Comparison of ENCODE assay signal across 9 mouse cellular contexts in the genomic region with DNA sequence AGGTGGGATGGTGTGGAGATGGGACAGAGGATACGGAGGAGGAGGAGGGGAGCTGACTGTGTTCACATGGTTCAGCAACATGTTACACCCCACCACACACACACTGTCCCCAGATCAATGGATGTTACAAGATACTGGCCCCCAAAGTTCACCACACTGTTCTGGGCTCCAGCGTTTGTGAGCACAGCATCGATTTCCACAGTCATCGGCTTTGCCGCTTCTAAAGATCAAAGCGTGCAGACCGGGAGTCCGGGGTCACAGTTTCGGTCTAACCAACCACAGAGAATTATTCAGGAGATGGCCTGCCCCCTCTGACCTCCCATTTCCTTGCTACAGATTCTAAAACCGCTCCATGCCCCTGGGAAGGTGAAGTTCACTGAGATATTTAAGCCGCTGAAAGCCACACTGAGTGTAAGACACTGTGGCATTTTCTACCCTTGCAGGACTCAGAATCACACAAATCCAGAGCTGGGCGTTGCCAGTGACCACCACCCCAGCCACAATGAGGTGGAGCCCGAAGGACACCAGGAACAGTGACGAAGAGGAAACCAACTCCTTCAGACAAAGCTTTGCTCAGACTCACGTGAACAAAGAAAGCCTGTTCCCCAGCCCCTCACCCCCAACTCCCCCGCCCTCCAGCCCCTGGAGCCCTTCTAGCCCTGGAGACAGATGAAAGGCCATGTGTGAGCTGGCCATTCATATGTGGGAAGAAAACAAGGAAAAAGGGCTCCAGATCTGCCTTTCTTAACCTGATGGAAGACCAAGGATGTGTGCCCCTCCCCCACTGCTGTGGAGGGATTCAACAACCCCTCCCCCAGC. TPM values are rescaled to one million over a fixed set of nuclear protein-coding genes. Genes with fewer than 3 reads are reported as not detected.
A peak's percentile ranks its signal among the peaks of the same experiment; 100 is the strongest.
DNase-seq lines count a peak whose midpoint lies in the region; ATAC-seq lines count a peak whose summit lies in the region.
"Had no signal": no experiment of that assay in that cellular context is flagged by ENCODE, and none has a peak within 500 bp of the region (broad histone marks: within the 10 kb centered on the region; RNA-seq: fewer than 3 reads in every experiment).

No protein-coding gene starts in this region.

- peaks cover 28% of the 10 kb centered on the region for H3K4me1 ChIP-seq in hindbrain, embryonic 12.5 days
- H3K4me1 ChIP-seq in liver, embryonic 16.5 days (ENCODE audit: control insufficient read depth, low read depth, low read length): no peaks in the 10 kb centered on the region; the same call in 1 of the 2 replicates

- H3K27ac ChIP-seq in hindbrain, embryonic 12.5 days: peak overlapping the region; percentile 84
- peak overlapping the region; percentile 87 for H3K27ac ChIP-seq in liver, embryonic 16.5 days (ENCODE audit: low read length)

- no peaks in the 10 kb centered on the region for H3K27me3 ChIP-seq in hindbrain, embryonic 12.5 days
- H3K27me3 ChIP-seq in liver, embryonic 16.5 days (ENCODE audit: control insufficient read depth, insufficient read depth, low read depth, low read length): no peaks in the 10 kb centered on the region

- no peaks in the 10 kb centered on the region for H3K9me3 ChIP-seq in hindbrain, embryonic 12.5 days (replicated peaks)
- H3K9me3 ChIP-seq in liver, embryonic 16.5 days (replicated peaks; ENCODE audit: control insufficient read depth, low read length): no peaks in the 10 kb centered on the region

- WGBS in hindbrain, embryonic 12.5 days: 32% methylated on average over 16 of the region's 16 CpGs
- 53% methylated on average over 16 of the region's 16 CpGs for WGBS in liver, embryonic 16.5 days (ENCODE audit: insufficient replicate concordance)

- peak overlapping the region; percentile 34 for H3K4me2 ChIP-seq in hindbrain, embryonic 12.5 days (replicated peaks)
- H3K4me2 ChIP-seq in liver, embryonic 16.5 days (ENCODE audit: low read depth, low read length): peak overlapping the region; percentile 48

- H3K4me3 ChIP-seq in hindbrain, embryonic 12.5 days: no peak overlapping the region
- 0 out of 2 replicates have a peak overlapping the region, but pooled peaks have one; percentile 11 for H3K4me3 ChIP-seq in liver, embryonic 16.5 days (ENCODE audit: low read depth, low read length)

- no peak overlapping the region for H3K9ac ChIP-seq in hindbrain, embryonic 12.5 days
- no peak overlapping the region for H3K9ac ChIP-seq in liver, embryonic 16.5 days (ENCODE audit: low read depth, low read length)

- DNase-seq in adrenal gland, postnatal 10 days: peak; percentile 4
- no peak for DNase-seq in adrenal gland, postnatal 25 days
- DNase-seq in ES-CJ7 (ENCODE audit: low read depth, low spot score): peak; percentile 46
- no peak for DNase-seq in spleen, postnatal 10 days (ENCODE audit: low spot score in 2 of 2)
- DNase-seq in frontal cortex, adult 2 months (ENCODE audit: extremely low spot score in 1 of 2, low spot score in 1 of 2): no peak
- no peak for DNase-seq in spleen, postnatal 14 days (ENCODE audit: low spot score in 2 of 2)

- H3K36me3 ChIP-seq in hindbrain, embryonic 12.5 days: no peaks in the 10 kb centered on the region
- no peaks in the 10 kb centered on the region for H3K36me3 ChIP-seq in liver, embryonic 16.5 days (ENCODE audit: control insufficient read depth, insufficient read depth)

- ATAC-seq in hindbrain, embryonic 12.5 days (ENCODE audit: low FRiP score): peak; percentile 51
- ATAC-seq in liver, embryonic 16.5 days (ENCODE audit: low read depth): peak; percentile 81

RNA-seq across cellular contexts. Expression of gene Gfra1, which starts 59.7 kb away (rescaled TPM):
- 10 to 100 TPM in 1 of 2 experiments, 1 to 10 TPM in 1; 5.6 to 11.9 TPM for total RNA-seq in adrenal gland, postnatal 10 days (2021)
- total RNA-seq in adrenal gland, postnatal 25 days (2021): 1.5 and 2.0 TPM in 2 replicates
- 59.8 and 65.1 TPM in 2 replicates for polyA plus RNA-seq in hindbrain, embryonic 12.5 days (2016; fragmentation: Nextera tagmentation; extraction: Ambion mirVana)
- 7.2 and 7.4 TPM in 2 replicates for polyA plus RNA-seq in liver, embryonic 16.5 days (2015; fragmentation: Nextera tagmentation; extraction: Ambion mirVana)
- 22.4 and 22.8 TPM in 2 replicates for polyA plus RNA-seq in frontal cortex, adult 2 months (2012; rRNA removed)
- total RNA-seq: neutrophil, adult 5-6 weeks had no signal

Comparison
In these comparisons a context has a peak if more than half of its experiments do, and no peak if none do; other contexts are left out.
1. DNase-seq: peak in adrenal gland, postnatal 10 days (single experiment) and ES-CJ7 (single experiment); none in adrenal gland, postnatal 25 days (single experiment), spleen, postnatal 10 days (0 of 2), frontal cortex, adult 2 months (0 of 2) and spleen, postnatal 14 days (0 of 2).